Mouse (Mus musculus): ENCODE data around the gene Id2.

Id2 gene

GRCm38 (mm10) chr12:25074344-25074743 is 22.6 kb downstream of the Id2 start:
- no peak for DNase-seq

- no peak for DNase-seq
Measured at GRCm38 (mm10) chr12:25073374-25073773, 23.6 kb downstream of the Id2 start.

- no peak for DNase-seq
Measured at GRCm38 (mm10) chr12:25062264-25062663, 34.7 kb downstream of the Id2 start.

- DNase-seq: no peak
Measured at GRCm38 (mm10) chr12:25060901-25061300, 36.0 kb downstream of the Id2 start.

GRCm38 (mm10) chr12:25059487-25060200 is 37.3 kb downstream of the Id2 start:
- DNase-seq: no peak

- DNase-seq: no peak
Measured at GRCm38 (mm10) chr12:25054963-25055362, 42.0 kb downstream of the Id2 start.

- no peak for DNase-seq
Measured at GRCm38 (mm10) chr12:25054511-25054910, 42.4 kb downstream of the Id2 start.

GRCm38 (mm10) chr12:25049253-25049652 is 47.7 kb downstream of the Id2 start:
- no peak for DNase-seq

- DNase-seq: no peak
Measured at GRCm38 (mm10) chr12:25044579-25044978, 52.4 kb downstream of the Id2 start.

- DNase-seq: no peak
Measured at GRCm38 (mm10) chr12:25044056-25044455, 52.9 kb downstream of the Id2 start.

Measured in cerebellum, adult 9-11 months (tissue).